Mouse (Mus musculus) forebrain, postnatal 0 days (tissue): ENCODE results near the gene Yjefn3. TPM values are rescaled to one million over a fixed set of nuclear protein-coding genes. Genes with fewer than 3 reads are reported as not detected.

Source experiments
- ATAC-seq: fragments of 200-750 bp; cut with Nextera tagmentation; 2 replicates; pipeline ENCODE4 v1.8.0; 2017; ENCODE audit warnings: mild to moderate bottlenecking, moderate library complexity
- DNase-seq: peaks from one replicate; pipeline ENCODE4 v3.0.0-alpha.2; 2015
- H3K27ac ChIP-seq: fragments of 300-500 bp; sonication (generic); 2 replicates; pipeline ENCODE4 v1.5.1; 2014; ENCODE audit warnings: low read depth, mild to moderate bottlenecking, antibody characterized with exemption, low read length, moderate library complexity, mixed read lengths
- H3K27me3 ChIP-seq: fragments of 300-500 bp; sonication (generic); 2 replicates; pipeline ENCODE4 v1.6.1; 2014; ENCODE audit warnings: mild to moderate bottlenecking, low read length, mixed read lengths; ENCODE audit not compliant: insufficient read depth
- H3K36me3 ChIP-seq: fragments of 300-500 bp; sonication (generic); 2 replicates; pipeline ENCODE4 v1.6.1; 2014; ENCODE audit warnings: mild to moderate bottlenecking, moderate library complexity; ENCODE audit not compliant: insufficient read depth
- H3K4me1 ChIP-seq: fragments of 300-500 bp; sonication (generic); 2 replicates; pipeline ENCODE4 v1.6.1; 2014; ENCODE audit warnings: antibody characterized with exemption; ENCODE audit not compliant: insufficient read depth
- H3K4me2 ChIP-seq: fragments of 300-500 bp; sonication (generic); 2 replicates; pipeline ENCODE4 v1.6.1; 2014; ENCODE audit warnings: low read depth, mild to moderate bottlenecking, moderate library complexity
- H3K4me3 ChIP-seq: fragments of 300-500 bp; sonication (generic); 2 replicates; pipeline ENCODE4 v1.5.1; 2014; ENCODE audit warnings: low read depth, low read length, mixed read lengths
- H3K9ac ChIP-seq: fragments of 300-500 bp; sonication (generic); 2 replicates; pipeline ENCODE4 v1.6.1; 2014; ENCODE audit warnings: mild to moderate bottlenecking
- H3K9me3 ChIP-seq: fragments of 300-500 bp; sonication (generic); 2 replicates; pipeline ENCODE4 v1.6.1; 2016; ENCODE audit warnings: low read length
- CTCF ChIP-seq: sonication (generic); IDR thresholded peaks from 2 replicates; pipeline ENCODE4 v1.5.1; 2016; ENCODE audit warnings: antibody characterized with exemption, control low read depth, low read depth
- WGBS: fragments of 180-500 bp; shearing (Covaris S2); extraction: QIAGEN DNeasy Blood & Tissue Kit; methylation state at CpG from one replicate; pipeline ENCODE4 v1.1.7; 2014; 5-methylcytosine and 5-hydroxymethylcytosine counted together
- polyA plus RNA-seq: library from polyadenylated mRNA; unstranded; fragments of >200 nt; fragmentation: Nextera tagmentation; extraction: Ambion mirVana; gene quantifications from 2 replicates; pipeline ENCODE4 v1.2.1, GENCODE M21; 2015
- total RNA-seq: library from RNA; depleted of rRNA; stranded (reverse); fragments of >200 nt; gene quantifications from 2 replicates; pipeline ENCODE4 v1.2.3, GENCODE M21; 2014

Yjefn3 gene
- total and polyA plus RNA-seq, 2 experiments from 2014 or later, result 15.0 to 15.3 TPM

DNA sequence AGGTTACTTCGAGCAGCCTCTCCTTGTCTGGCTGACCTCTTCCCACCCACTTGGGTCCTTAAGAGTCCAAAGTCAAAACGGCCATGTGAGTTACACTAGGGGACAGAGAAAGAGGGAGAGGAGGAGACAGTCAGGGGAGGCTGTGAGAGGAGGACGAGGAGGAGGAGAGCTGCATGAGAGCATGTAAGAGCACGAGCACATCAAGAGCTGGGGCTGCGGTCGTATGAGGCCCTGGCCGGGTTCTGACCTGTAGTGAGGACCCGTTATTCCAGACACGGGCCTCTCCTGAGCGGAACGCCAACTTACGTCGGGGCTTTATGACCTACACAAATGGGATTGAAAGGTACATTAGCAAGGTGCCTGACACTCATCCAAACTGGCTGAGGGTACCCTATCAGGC lies 9.4 kb upstream of the Yjefn3 start:
- Histone ChIP-seq H3K36me3 (peaks cover 66% of the 10 kb centered on the region), H3K4me1 (no peaks in the 10 kb centered on the region), H3K27ac (no peak overlapping the region), H3K4me2 (no peak overlapping the region), H3K9me3 (no peaks in the 10 kb centered on the region), H3K9ac (no peak overlapping the region), H3K27me3 (no peaks in the 10 kb centered on the region), H3K4me3 (no peak overlapping the region)
- no peak for ATAC-seq
- DNase-seq, result no peak
- TF ChIP-seq CTCF, result no peak
- WGBS, result 89% methylated on average over 13 of the region's 13 CpGs

DNA sequence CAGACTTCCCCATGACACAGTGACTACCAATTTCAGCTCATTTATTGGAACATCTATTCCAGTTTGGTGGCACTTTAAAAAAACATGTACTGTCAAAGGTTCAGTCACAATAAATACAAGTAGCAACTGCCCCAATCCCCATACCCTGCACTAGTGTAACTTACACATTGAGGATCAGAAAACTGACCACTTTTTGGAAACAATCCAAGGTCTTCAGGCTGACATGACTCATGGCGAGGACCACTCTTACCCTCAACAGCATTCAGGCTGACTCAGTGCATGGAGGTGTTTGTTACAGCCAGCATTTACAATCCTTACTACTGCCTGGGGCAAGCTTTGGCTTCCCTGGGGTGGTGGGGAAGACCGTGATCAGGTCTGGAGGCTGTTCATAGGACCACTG lies 4.6 kb upstream of the Yjefn3 start:
- WGBS, result 88% methylated on average over 2 of the region's 2 CpGs
- ATAC-seq (no peak), DNase-seq (no peak)
- no peak overlapping the region for H3K9ac ChIP-seq
- peaks cover 11% of the 10 kb centered on the region; the same call in 1 of the 2 replicates for H3K4me1 ChIP-seq
- peaks cover 33% of the 10 kb centered on the region for H3K36me3 ChIP-seq
- no peaks in the 10 kb centered on the region for H3K27me3 ChIP-seq
- no peaks in the 10 kb centered on the region for H3K9me3 ChIP-seq
- H3K4me2 ChIP-seq, result no peak overlapping the region
- H3K27ac ChIP-seq, result no peak overlapping the region
- no peak for TF ChIP-seq CTCF
- no peak overlapping the region for H3K4me3 ChIP-seq

DNA sequence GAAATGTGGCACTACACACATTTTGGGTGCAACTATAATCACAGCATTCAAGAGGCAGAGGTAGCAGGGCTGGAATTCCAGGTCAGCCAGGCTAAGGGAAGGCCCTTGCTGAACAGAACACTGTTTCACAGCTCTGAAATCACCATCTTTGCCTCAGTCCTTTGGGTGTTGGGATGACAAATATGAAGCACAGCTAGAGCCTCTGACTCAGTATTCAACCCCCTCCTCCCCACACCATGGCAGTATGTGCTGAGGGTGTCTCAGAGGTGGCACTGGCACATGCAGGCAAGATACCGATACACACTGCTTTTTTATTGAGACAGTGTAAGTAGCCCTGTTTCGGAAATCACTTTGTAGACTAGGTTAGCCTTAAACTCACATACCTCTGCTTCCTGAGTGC lies 3.7 kb upstream of the Yjefn3 start:
- WGBS, result 88% methylated on average over 2 of the region's 2 CpGs
- H3K4me2 ChIP-seq, result no peak overlapping the region
- no peaks in the 10 kb centered on the region for H3K9me3 ChIP-seq
- H3K4me1 ChIP-seq, result peaks cover 12% of the 10 kb centered on the region; the same call in 1 of the 2 replicates
- no peaks in the 10 kb centered on the region for H3K27me3 ChIP-seq
- no peak for TF ChIP-seq CTCF
- ATAC-seq (no peak), DNase-seq (no peak)
- peaks cover 26% of the 10 kb centered on the region for H3K36me3 ChIP-seq
- no peak overlapping the region for H3K9ac ChIP-seq
- no peak overlapping the region for H3K27ac ChIP-seq
- H3K4me3 ChIP-seq, result no peak overlapping the region

DNA sequence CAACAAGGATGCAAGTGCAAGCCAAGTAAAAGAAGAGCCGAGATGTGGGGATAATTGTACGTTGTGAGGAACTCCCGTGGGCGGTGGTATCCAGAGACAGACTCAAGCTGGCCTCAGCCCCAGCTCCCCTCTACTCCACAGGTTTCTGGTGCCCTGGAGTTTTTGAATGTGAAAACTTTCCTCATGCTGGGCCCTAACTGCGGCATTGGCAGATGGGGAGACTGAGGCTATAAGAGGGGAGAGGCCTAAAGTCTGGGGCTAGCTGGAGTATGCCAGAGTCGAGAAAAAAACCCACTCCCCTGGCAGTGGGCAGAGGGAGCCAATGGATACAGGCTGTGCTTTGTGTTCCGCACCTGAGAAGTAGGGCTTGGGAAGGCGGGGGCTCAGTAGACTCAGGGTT lies 1.6 kb upstream of the Yjefn3 start:
- H3K9me3 ChIP-seq, result no peaks in the 10 kb centered on the region
- no peaks in the 10 kb centered on the region for H3K27me3 ChIP-seq
- peaks cover 6% of the 10 kb centered on the region for H3K36me3 ChIP-seq
- H3K4me2 ChIP-seq, result no peak overlapping the region
- H3K4me3 ChIP-seq, result no peak overlapping the region
- TF ChIP-seq CTCF, result no peak
- H3K4me1 ChIP-seq, result peaks cover 21% of the 10 kb centered on the region; the same call in 1 of the 2 replicates
- no peak overlapping the region for H3K27ac ChIP-seq
- H3K9ac ChIP-seq, result no peak overlapping the region
- ATAC-seq, result no peak
- DNase-seq, result no peak
- 80% methylated on average over 8 of the region's 8 CpGs for WGBS

DNA sequence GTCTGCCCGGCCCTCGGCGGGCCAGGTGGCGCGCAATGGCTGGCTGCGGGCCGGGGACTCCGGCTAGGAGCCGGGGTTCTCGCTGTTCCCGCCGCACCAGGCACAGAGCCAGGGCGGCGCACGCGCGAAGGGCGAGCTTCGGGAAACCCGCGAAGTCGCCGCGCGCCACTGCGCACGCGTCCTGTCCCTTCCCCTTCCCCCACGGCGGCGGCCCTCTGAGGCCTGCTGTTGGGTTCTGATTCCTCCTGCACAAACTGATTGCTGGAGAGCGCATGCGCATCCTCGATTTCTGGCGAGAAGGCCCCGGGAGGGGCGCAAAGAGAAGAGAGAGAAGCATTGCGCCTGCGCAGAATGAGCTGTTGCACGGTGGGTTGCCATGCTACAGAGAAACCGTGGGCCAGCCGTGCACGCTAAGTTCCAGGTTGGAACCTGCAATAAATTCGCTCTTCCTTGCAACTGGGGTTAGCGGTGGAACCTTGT lies 591 bp upstream of the Yjefn3 start:
- Histone ChIP-seq H3K9me3 (no peaks in the 10 kb centered on the region), H3K4me3 (peak overlapping the region; percentile 52), H3K27ac (peak overlapping the region; percentile 92), H3K27me3 (no peaks in the 10 kb centered on the region), H3K36me3 (peaks cover 6% of the 10 kb centered on the region), H3K9ac (peak overlapping the region; percentile 57), H3K4me1 (peaks cover 21% of the 10 kb centered on the region; the same call in 1 of the 2 replicates), H3K4me2 (peak overlapping the region; percentile 86)
- ATAC-seq (peak; percentile 92), DNase-seq (peak; percentile 100)
- WGBS, result 3% methylated on average over 45 of the region's 45 CpGs
- TF ChIP-seq CTCF, result no peak

DNA sequence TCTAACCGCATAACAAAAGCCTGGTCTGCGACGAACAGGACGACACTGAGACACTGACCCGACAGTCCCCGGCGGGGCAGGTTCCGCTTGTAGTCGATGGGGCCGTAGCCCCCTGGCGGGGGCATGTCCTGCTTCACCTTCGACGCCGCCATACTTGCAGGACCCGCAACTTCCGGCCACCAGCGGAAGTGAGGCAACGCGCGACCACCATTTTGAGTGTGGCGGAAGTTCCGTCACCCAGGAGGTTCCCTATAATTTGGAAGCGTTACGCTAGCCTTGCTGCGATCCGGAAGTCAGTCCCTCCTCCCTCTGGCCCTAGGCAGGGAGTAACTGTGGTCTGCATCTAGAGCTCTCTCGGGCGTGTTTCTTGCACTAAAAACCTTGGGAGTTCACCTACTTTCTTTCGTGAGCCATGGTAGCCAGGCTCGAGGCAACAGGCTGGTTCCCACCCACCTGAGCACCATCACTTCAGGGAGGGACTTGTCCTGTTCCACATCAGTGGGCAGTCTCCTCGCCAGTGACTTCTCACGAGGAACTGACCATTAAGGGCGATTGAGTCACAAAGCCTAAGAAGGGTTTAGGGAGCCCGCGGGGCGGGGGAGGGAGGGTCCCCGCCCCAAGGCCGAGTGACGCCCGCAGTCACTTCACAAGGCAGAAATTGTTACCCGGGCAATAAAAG lies 889 bp downstream of the Yjefn3 start:
- H3K27ac ChIP-seq, result peak overlapping the region; percentile 92
- H3K9me3 ChIP-seq, result no peaks in the 10 kb centered on the region
- H3K4me3 ChIP-seq, result peak overlapping the region; percentile 52
- peak; percentile 76 for TF ChIP-seq CTCF
- ATAC-seq, result peak; percentile 78
- H3K36me3 ChIP-seq, result no peaks in the 10 kb centered on the region
- 3% methylated on average over 41 of the region's 41 CpGs for WGBS
- H3K27me3 ChIP-seq, result no peaks in the 10 kb centered on the region
- H3K9ac ChIP-seq, result peak overlapping the region; percentile 57
- peak overlapping the region; percentile 86 for H3K4me2 ChIP-seq
- peaks cover 21% of the 10 kb centered on the region; the same call in 1 of the 2 replicates for H3K4me1 ChIP-seq
- DNase-seq, result peak; percentile 96

DNA sequence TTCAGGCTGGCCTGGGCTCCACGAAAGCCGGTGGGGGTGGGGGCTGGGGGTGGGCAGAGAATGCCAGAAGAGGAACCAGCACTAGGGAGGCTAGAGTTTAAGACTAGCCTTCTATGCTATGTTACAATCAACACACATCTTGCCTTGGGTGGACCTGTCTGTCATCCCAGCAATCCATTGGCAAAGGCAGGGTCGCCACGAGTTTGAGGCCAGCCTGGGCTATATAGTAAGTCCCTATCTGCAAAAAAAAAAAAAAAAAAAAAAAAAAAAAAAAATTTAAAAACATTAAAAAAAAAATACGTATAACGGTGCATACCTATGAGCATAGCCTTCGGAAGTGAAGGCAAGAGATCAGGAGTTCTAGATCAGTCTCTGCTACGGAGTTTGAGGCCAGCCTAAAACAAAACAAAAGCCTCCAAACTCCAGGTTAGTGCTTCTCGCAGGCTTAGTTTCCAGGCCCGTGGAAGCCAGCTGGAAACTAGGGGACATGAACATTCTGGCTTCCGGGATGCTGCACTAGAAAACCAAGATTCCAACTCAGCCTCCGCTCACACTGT lies 1.5 kb downstream of the Yjefn3 start:
- no peak for TF ChIP-seq CTCF
- ATAC-seq (peak; percentile 27), DNase-seq (no peak)
- WGBS, result 20% methylated on average over 12 of the region's 12 CpGs
- H3K27ac ChIP-seq, result peak overlapping the region; percentile 92
- H3K27me3 ChIP-seq, result no peaks in the 10 kb centered on the region
- peak overlapping the region; percentile 57 for H3K9ac ChIP-seq
- H3K9me3 ChIP-seq, result no peaks in the 10 kb centered on the region
- 0 out of 2 replicates have a peak, but pooled peaks cover 2% of the 10 kb centered on the region for H3K36me3 ChIP-seq
- peaks cover 21% of the 10 kb centered on the region; the same call in 1 of the 2 replicates for H3K4me1 ChIP-seq
- H3K4me2 ChIP-seq, result peak overlapping the region; percentile 86
- H3K4me3 ChIP-seq, result peak overlapping the region; percentile 52
